12 mouse cellular contexts compared by ENCODE assay signal in genomic region chr5:139681832-139682630, GRCm38 (mm10). TPM values are rescaled to one million over a fixed set of nuclear protein-coding genes. Genes with fewer than 3 reads are reported as not detected.
DNase-seq lines count a peak whose midpoint lies in the region; ATAC-seq and TF ChIP-seq lines count a peak whose summit lies in the region.
"Had no signal": no experiment of that assay in that cellular context is flagged by ENCODE, and none has a peak within 500 bp of the region (broad histone marks: within the 10 kb centered on the region; RNA-seq: fewer than 3 reads in every experiment).

No protein-coding gene starts in this region.

- no peak for TF ChIP-seq CTCF in stomach, postnatal 0 days (IDR thresholded peaks at IDR 0.05; ENCODE audit: low read depth)

- no peak overlapping the region for H3K9ac ChIP-seq in stomach, embryonic 15.5 days
- no peak overlapping the region for H3K9ac ChIP-seq in stomach, postnatal 0 days (ENCODE audit: low read length)
- no peak overlapping the region for H3K9ac ChIP-seq in forebrain, embryonic 15.5 days (replicated peaks)
- H3K9ac ChIP-seq: heart, embryonic 12.5 days had no signal

- no peaks in the 10 kb centered on the region for H3K9me3 ChIP-seq in stomach, embryonic 15.5 days
- no peaks in the 10 kb centered on the region for H3K9me3 ChIP-seq in stomach, postnatal 0 days (ENCODE audit: control insufficient read depth, low read length)
- no peaks in the 10 kb centered on the region for H3K9me3 ChIP-seq in forebrain, embryonic 15.5 days
- H3K9me3 ChIP-seq in midbrain, embryonic 10.5 days (replicated peaks), result no peaks in the 10 kb centered on the region
- H3K9me3 ChIP-seq: heart, embryonic 12.5 days had no signal

- peaks cover 24% of the 10 kb centered on the region for H3K27me3 ChIP-seq in stomach, embryonic 15.5 days (replicated peaks)
- H3K27me3 ChIP-seq in stomach, postnatal 0 days (ENCODE audit: control insufficient read depth, insufficient read depth, low read length), result no peaks in the 10 kb centered on the region
- H3K27me3 ChIP-seq in forebrain, embryonic 15.5 days, result peaks cover 78% of the 10 kb centered on the region
- H3K27me3 ChIP-seq in midbrain, embryonic 10.5 days (ENCODE audit: low read depth, poor library complexity, severe bottlenecking), result peaks cover 73% of the 10 kb centered on the region

- peaks cover 16% of the 10 kb centered on the region for H3K4me1 ChIP-seq in stomach, embryonic 15.5 days
- 0 out of 2 replicates have a peak, but pooled peaks cover 4% of the 10 kb centered on the region for H3K4me1 ChIP-seq in stomach, postnatal 0 days (replicated peaks; ENCODE audit: control insufficient read depth, insufficient read depth)
- peaks cover 31% of the 10 kb centered on the region for H3K4me1 ChIP-seq in forebrain, embryonic 15.5 days
- H3K4me1 ChIP-seq in midbrain, embryonic 10.5 days, result peaks cover 29% of the 10 kb centered on the region

- no peak overlapping the region for H3K4me2 ChIP-seq in stomach, embryonic 15.5 days
- H3K4me2 ChIP-seq in stomach, postnatal 0 days (replicated peaks; ENCODE audit: low read depth), result no peak overlapping the region
- H3K4me2 ChIP-seq in forebrain, embryonic 15.5 days (replicated peaks), result peak overlapping the region; percentile 27
- H3K4me2 ChIP-seq: heart, embryonic 12.5 days had no signal

- no peaks in the 10 kb centered on the region for H3K36me3 ChIP-seq in stomach, embryonic 15.5 days
- H3K36me3 ChIP-seq in stomach, postnatal 0 days (ENCODE audit: control insufficient read depth, insufficient read depth, low read length), result no peaks in the 10 kb centered on the region
- no peaks in the 10 kb centered on the region for H3K36me3 ChIP-seq in forebrain, embryonic 15.5 days
- H3K36me3 ChIP-seq in midbrain, embryonic 10.5 days, result no peaks in the 10 kb centered on the region
- H3K36me3 ChIP-seq: heart, embryonic 12.5 days had no signal

- no peak for DNase-seq in stomach, postnatal 0 days (ENCODE audit: low spot score)
- peak; percentile 38 for DNase-seq in midbrain, embryonic 10.5 days (ENCODE audit: low spot score)
- DNase-seq in telencephalon, adult 2 months (ENCODE audit: low read depth, low spot score), result peak; percentile 17
- DNase-seq in heart, adult 8-10 months (ENCODE audit: low spot score), result no peak
- no peak for DNase-seq in heart, postnatal 4 days
- DNase-seq in thymus, postnatal 25 days, result no peak
- DNase-seq: adrenal gland, postnatal 25 days; kidney, postnatal 10 days; liver had no signal

- 8% methylated on average over 19 of the region's 20 CpGs for WGBS in stomach, embryonic 15.5 days
- 13% methylated on average over 20 of the region's 20 CpGs for WGBS in stomach, postnatal 0 days
- 2% methylated on average over 20 of the region's 20 CpGs for WGBS in forebrain, embryonic 15.5 days
- 7% methylated on average over 20 of the region's 20 CpGs for WGBS in midbrain, embryonic 10.5 days

- H3K27ac ChIP-seq in stomach, embryonic 15.5 days, result no peak overlapping the region
- no peak overlapping the region for H3K27ac ChIP-seq in stomach, postnatal 0 days (replicated peaks)
- peak overlapping the region; percentile 71 for H3K27ac ChIP-seq in forebrain, embryonic 15.5 days (replicated peaks)
- peak overlapping the region; percentile 46; the same call in 1 of the 2 replicates for H3K27ac ChIP-seq in midbrain, embryonic 10.5 days (replicated peaks)

- no peak for TF ChIP-seq EP300 in stomach, postnatal 0 days (optimal IDR thresholded peaks at IDR 0.05)

- H3K4me3 ChIP-seq in stomach, embryonic 15.5 days (replicated peaks), result no peak overlapping the region
- H3K4me3 ChIP-seq in stomach, postnatal 0 days (ENCODE audit: low read depth, low read length), result no peak overlapping the region
- no peak overlapping the region for H3K4me3 ChIP-seq in forebrain, embryonic 15.5 days
- H3K4me3 ChIP-seq in midbrain, embryonic 10.5 days, result 0 out of 2 replicates have a peak overlapping the region, but pooled peaks have one; percentile 11
- H3K4me3 ChIP-seq: heart, embryonic 12.5 days had no signal

- ATAC-seq in stomach, embryonic 15.5 days (ENCODE audit: insufficient read depth, low FRiP score, low read depth), result peak; percentile 51; the same call in 1 of the 2 replicates
- ATAC-seq in stomach, postnatal 0 days (ENCODE audit: low FRiP score, low TSS enrichment), result no peak
- ATAC-seq in forebrain, embryonic 15.5 days (replicated peaks), result peak; percentile 84

RNA-seq across cellular contexts. Expression of gene Micall2, which starts 54.1 kb away (rescaled TPM):
- 6.4 and 7.7 TPM in 2 replicates for polyA plus RNA-seq in stomach, embryonic 15.5 days (2015; fragmentation: Nextera tagmentation; extraction: Ambion mirVana)
- 6.6 and 8.7 TPM in 2 replicates for polyA plus RNA-seq in stomach, postnatal 0 days (2015; fragmentation: Nextera tagmentation; extraction: Ambion mirVana)
- polyA plus RNA-seq in forebrain, embryonic 15.5 days (2015; fragmentation: Nextera tagmentation; extraction: Ambion mirVana), result 4.0 and 4.3 TPM in 2 replicates
- polyA plus RNA-seq in midbrain, embryonic 10.5 days (2016; fragmentation: Nextera tagmentation; extraction: Ambion mirVana), result 5.7 and 7.8 TPM in 2 replicates
- total RNA-seq in heart, adult 8-10 months (2022), result 1 to 10 TPM; 1.3 to 2.6 (median 1.9) TPM
- 1 to 10 TPM; 4.7 to 5.6 TPM for total RNA-seq in heart, postnatal 4 days (2021)

Comparison
In these comparisons a context has a peak if more than half of its experiments do, and no peak if none do; other contexts are left out.
1. H3K27ac ChIP-seq: peak in forebrain, embryonic 15.5 days (single experiment) and midbrain, embryonic 10.5 days (single experiment); none in stomach, embryonic 15.5 days (single experiment) and stomach, postnatal 0 days (single experiment).
2. DNase-seq: peak in midbrain, embryonic 10.5 days (single experiment) and telencephalon, adult 2 months (single experiment); none in stomach, postnatal 0 days (single experiment), heart, adult 8-10 months (single experiment), heart, postnatal 4 days (single experiment) and thymus, postnatal 25 days (single experiment).